Mouse (Mus musculus) spleen, postnatal 14 days (tissue): ENCODE data around the gene Pdpn.
"Not testable (repeated sequence)": the region's sequence is repeated elsewhere in the genome, so short reads cannot be mapped to it uniquely, and the experiment has no call there.

Experiments
- DNase-seq, 2 experiments: peaks; one replicate each; pipeline ENCODE4 v3.0.0; 2021 to 2022; ENCODE audit warnings: low spot score in 2 of 2

Pdpn gene

GRCm38 (mm10) chr4:143299325-143300070 is at the start of gene Pdpn:
Pdpn (minus strand) TSS chr4:143299564.
- DNase-seq: no peak

DNA sequence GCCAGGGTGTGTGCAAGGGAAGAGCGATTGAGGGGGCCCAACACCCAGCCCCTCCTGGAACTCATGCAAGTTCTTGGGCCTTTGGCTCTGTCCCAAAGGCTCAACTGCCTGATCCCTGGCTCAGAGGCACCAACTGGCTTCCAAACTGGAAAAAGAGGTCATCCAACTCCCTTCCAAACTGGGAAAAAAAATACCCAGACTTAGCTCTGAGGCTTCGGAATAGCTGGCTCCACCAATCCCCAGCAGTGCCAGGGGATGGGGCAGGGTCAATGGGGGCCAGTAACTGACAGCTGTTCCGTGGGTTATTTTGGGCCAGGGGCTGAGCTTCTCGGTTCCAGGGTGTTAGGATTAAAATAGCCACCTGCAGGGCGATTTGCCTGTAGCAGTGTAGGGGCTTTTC is 49.3 kb upstream of the Pdpn start:
- no peak for DNase-seq

DNA sequence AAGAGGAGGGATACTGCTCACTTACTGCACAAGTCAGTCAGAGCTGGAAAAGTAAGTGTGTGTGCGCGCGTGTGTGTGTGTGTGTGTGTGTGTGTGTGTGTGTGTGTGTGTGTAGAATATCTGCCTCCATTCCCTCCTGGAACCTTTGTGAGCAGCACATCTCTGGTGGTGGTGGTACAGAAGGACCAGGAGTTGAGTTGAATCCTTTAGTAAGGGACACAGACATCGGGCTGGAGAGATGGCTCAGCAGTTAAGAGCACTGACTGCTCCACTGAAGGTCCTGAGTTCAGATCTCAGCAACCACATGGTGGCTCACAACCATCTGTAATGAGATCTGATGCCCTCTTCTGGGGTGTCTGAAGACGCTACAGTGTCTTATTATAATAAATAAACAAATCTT is 46.1 kb upstream of the Pdpn start:
- not testable (repeated sequence) for DNase-seq

GRCm38 (mm10) chr4:143341470-143341869 is 42.1 kb upstream of the Pdpn start:
- no peak for DNase-seq

GRCm38 (mm10) chr4:143339808-143340207 is 40.4 kb upstream of the Pdpn start:
- DNase-seq: no peak

DNA sequence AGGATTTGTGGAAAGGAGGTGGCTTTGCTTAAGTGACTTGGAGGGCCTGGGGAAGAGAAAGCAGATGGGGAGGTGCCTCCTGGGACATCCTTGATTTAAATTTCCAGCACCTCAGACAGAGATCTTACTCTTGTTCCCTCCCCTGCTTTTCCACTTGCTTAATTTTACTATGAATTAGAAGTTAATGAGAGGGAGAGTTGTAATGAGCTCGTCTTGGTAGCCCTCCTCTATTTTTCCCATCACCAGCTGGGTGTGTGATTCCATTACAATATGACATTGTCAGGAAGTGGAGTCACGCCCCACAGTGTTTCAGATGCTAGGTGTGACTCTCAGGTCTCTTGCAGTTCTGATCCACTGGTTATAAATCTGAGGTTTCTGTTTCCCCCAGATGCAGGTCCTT is 36.7 kb upstream of the Pdpn start:
- no peak for DNase-seq

- no peak for DNase-seq
Measured at GRCm38 (mm10) chr4:143334995-143335394, 35.6 kb upstream of the Pdpn start.

DNA sequence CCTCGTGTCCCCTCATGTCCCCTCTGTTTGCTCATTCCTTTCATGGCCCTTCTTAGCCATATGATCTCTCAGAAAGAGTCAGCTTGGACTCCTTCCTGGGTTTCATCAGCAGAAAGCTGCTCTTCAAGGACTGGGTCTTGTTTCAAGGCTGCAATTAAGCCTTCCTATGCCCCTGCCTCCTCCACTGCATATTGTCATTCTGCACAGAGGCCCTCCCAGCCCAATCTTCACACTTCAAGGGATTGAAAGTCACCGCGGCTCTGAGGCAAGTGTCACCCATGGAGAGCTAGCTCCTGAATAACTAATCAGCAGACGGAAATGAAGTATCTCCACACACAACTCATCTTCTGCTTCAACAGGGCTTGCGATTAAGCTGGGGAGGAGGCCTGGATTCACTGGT is 34.8 kb upstream of the Pdpn start:
- no peak for DNase-seq

DNA sequence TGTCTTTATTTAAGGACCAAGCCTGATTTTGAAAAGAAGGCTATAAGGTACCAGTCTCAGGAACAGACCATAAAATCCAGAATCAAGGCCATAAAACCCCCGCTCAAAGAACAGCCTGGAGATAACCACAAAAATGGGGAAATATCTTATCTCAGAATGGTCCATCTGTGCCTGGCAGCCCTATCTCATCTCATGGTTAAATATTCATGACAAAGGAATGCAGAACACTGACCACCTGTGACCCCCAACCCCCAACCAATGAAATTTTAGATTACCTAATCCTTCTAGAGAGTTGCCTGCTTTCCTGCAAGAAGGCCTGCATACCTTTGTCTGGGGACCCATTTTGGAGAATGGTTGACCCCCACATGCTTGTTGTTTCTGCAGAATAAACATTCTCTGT is 32.4 kb upstream of the Pdpn start:
- no peak for DNase-seq

- DNase-seq: no peak
Measured at GRCm38 (mm10) chr4:143330566-143330965, 31.2 kb upstream of the Pdpn start.

DNA sequence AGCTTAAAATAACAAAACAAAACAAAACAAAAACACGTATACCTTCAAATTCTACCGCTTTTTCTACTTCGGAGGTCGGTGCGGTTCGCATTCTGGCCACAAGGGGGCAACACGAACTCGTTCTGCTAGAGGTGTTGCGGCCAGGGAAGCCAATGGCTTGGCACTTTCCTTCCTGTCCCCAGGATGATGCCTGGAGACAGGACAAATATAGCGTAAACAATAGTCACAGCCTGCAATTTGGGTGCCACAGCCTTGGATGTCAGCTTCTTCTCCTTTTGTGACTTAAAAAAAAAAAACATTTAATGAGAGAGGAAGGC is 26.2 kb upstream of the Pdpn start:
- DNase-seq: peak in 1 of 2 experiments; percentile 27

- DNase-seq: no peak
Measured at GRCm38 (mm10) chr4:143324925-143325624, 25.7 kb upstream of the Pdpn start.

DNA sequence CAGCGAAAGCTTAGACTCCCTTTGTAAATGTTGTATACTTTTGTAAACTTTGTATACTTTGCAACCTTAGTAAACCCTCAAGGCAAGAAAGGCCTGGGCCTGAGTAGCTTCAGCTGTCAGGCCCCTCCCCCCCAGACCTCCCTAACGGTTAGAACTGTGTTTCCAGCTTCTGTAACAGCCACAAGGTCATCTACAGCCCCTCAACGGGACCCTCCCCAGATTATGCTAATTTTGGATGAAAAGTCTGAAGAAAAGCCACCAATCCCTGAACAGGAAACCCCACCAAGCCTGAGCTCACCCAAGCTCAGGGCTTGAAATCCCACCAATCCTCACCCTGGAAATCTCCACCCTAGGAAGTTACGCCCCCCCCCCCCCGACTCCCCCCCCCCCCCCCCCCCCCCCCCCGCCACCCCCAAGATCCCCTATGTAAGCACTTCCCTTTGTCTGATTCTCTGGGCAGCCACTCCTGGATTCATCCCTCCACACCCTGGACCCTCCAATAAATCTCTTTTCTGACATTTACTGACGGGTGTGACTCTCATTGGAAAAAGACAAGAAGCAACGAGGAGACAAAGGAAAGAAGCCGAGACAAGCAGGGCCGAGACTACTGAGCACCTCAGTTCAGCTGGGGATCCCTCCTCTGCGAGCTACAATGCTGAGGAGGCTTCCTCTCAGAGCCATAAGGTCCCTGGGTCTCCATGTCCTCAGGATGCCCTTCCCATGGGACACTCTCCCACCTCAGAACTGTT is 25.0 kb upstream of the Pdpn start:
- DNase-seq: no peak

GRCm38 (mm10) chr4:143313299-143313698 is 13.9 kb upstream of the Pdpn start:
- no peak for DNase-seq

DNA sequence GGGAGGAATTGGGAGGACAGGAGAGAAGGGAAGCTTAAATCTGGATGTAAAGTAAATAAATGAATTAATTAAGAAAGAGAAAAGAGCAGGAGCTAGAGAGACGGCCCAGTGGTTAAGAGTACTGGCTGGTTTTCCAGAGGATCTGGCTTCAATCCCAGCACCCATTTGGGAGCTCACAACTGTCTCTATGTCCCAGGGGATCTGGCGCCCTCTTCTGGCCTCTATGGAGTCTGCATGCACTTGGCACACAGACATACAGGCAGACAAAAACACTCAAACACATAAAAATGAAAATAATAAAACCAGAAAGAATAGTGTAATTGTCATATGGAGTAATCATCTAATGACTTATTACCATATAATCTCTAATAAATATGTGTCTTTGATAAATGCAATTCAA is 12.0 kb upstream of the Pdpn start:
- no peak for DNase-seq

DNA sequence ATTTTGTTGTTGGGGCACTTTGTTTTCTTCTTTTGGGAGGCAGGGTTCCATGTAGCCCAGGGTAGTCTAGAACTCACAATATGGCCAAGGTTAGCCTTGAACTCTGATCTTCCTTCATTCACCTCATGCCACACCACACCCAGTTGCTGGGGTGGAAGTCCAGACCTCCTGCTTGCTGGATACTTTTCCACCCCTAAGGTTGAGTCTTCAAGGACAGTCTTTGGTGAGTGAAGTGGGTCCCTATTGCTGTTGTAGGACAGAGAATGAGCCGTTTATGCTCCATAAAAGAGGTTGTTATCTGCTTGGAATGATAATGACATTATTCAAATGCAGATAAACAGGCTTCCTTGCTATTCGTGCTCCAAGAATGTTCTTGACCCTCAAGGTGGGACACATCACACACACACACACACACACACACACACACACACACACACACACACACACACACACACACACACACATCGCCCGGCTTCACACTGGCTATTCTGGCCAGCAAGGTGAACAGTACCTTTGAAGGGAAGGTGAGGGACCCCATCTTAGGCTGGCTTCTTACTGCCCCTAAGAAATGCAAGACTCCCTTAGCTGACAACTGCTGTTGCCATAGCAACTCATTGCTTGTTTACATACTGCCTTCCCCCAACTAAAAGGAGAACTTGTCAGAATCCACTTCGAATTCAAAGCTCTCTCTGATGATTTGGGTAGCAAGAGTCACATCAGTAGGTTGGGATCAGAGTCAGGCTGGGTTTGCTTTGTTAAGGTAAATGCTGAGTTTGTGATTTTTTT is 6.8 kb upstream of the Pdpn start:
- no peak for DNase-seq

DNA sequence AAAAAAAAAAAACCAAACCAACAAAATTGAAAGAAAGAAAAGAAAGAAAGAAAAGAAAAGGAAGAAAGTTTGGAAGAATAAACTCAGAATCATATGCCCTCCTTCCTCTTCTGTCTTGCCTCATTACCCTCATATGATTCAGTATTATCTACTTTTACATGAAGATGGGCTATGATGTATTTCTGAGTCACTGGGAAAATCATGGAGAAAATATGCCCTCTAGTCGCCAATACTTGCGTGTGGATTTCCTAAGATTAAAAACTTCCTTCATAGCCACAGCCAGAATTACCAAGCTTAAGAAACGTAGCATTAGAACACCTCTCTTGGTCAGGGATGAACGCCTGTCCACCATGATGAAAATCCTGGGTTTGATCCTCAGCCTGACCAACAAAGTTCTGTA is 5.7 kb upstream of the Pdpn start:
- DNase-seq: no peak

GRCm38 (mm10) chr4:143302279-143302890 is 3.0 kb upstream of the Pdpn start:
- no peak for DNase-seq

DNA sequence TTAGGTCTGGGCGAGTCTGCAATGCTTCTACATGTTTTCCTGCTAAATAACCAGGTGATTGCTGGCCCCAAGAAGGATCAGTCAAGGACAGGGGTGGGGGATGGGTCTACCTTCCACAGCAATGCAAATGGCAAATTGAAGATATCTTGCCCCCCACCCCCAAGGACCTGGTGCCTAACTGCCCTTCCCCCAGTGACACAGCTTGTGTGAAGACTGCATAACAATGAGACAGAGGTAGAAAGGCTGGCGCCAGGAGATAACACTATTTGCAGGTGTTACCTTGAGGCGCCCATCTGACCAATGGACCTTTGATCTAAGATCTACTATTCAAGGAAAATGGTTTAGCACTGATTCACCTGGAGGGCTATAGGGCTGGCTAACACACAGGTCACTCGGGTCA is 2.5 kb upstream of the Pdpn start:
- no peak for DNase-seq

DNA sequence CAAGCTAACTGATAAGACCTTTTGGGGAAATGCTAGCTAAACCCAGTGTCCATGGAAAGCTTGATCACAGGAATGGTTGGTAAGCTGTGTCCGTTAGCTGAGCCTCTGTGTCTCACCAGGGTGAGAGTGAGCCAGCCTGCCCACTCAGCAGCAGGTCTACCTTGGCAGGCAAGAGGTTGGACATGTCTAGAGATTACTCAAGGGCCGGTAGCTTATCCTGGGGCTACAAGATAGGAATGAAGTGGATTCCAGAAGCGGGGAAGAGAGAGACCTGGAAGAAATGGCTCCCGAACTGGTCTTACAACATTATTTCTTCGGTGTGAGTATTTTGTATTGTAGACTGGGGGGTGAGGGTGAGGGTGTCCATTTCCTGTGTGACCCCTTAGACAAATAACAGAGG is 1.7 kb upstream of the Pdpn start:
- no peak for DNase-seq

DNA sequence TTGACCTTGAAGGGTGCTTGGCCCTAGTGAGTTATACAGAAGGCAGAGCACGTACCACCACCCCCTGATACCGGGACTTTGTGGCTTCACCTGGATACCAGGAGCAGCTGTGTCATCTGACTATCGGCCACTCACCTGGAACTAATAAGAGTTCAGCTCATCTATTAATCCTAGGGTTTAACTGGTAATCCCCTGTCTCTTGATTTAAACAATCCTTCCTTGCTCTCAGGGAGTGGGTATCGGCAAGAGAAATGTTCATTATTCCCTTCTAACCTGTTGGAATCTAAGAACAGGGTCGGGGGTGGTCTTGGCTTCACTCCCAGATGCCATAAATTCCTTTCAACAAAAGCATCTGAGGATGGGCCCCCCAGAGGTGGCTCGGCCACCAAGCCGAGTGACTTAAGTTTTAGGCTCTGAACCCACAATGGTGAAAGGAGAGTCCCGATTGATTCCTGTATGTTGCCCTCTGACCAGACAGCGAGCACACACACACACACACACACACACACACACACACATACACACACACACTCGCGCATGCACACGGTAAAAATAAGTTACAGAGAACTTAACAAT is 837 bp upstream of the Pdpn start:
- no peak for DNase-seq
